In genomic region chr5:118737548-118737947, GRCm38 (mm10) we compare ENCODE assay signal across 10 mouse cellular contexts.
DNase-seq lines count a peak whose midpoint lies in the region; ATAC-seq and TF ChIP-seq lines count a peak whose summit lies in the region.
"Had no signal": no experiment of that assay in that cellular context is flagged by ENCODE, and none has a peak within 500 bp of the region (broad histone marks: within the 10 kb centered on the region; RNA-seq: fewer than 3 reads in every experiment).

No protein-coding gene starts in this region.

- TF ChIP-seq CTCF in embryonic fibroblast, embryonic 13.5 days (IDR thresholded peaks at IDR 0.05; ENCODE audit: borderline replicate concordance, insufficient read depth, low read length), result peak; percentile 40; the same call in 1 of the 2 replicates
- TF ChIP-seq CTCF in intestine, postnatal 0 days (IDR thresholded peaks at IDR 0.05; ENCODE audit: low read depth), result peak; percentile 91

- H3K4me1 ChIP-seq in embryonic fibroblast, embryonic 13.5 days (ENCODE audit: control insufficient read depth, insufficient read depth, low read length), result peaks cover 2% of the 10 kb centered on the region; the same call in 1 of the 2 replicates
- no peaks in the 10 kb centered on the region for H3K4me1 ChIP-seq in intestine, postnatal 0 days (replicated peaks; ENCODE audit: control insufficient read depth, insufficient read depth, low read length)
- H3K4me1 ChIP-seq: embryonic facial prominence, embryonic 13.5 days; midbrain, embryonic 12.5 days had no signal

- no peaks in the 10 kb centered on the region for H3K9me3 ChIP-seq in intestine, postnatal 0 days (ENCODE audit: control insufficient read depth)

- peak; percentile 62 for DNase-seq in heart, adult 8-10 months (ENCODE audit: low spot score)
- DNase-seq in heart, adult 11 months, result no peak
- DNase-seq in B cell, adult 2 months, result peak; percentile 75 to 79
- DNase-seq in adipocyte (ENCODE audit: low spot score), result peak; percentile 81
- peak; percentile 67 for DNase-seq in lung, postnatal 25 days (ENCODE audit: low spot score)
- peak; percentile 37 to 78 for DNase-seq in spleen, postnatal 4 days (ENCODE audit: low spot score in 2 of 2)

- H3K4me2 ChIP-seq in intestine, postnatal 0 days (replicated peaks; ENCODE audit: low read depth), result no peak overlapping the region
- H3K4me2 ChIP-seq: embryonic facial prominence, embryonic 13.5 days; midbrain, embryonic 12.5 days had no signal

- no peaks in the 10 kb centered on the region for H3K27me3 ChIP-seq in intestine, postnatal 0 days (replicated peaks; ENCODE audit: control insufficient read depth, insufficient read depth, low read length)
- H3K27me3 ChIP-seq: embryonic facial prominence, embryonic 13.5 days; midbrain, embryonic 12.5 days had no signal

- ATAC-seq in intestine, postnatal 0 days, result peak; percentile 45

- WGBS in intestine, postnatal 0 days, result 24% methylated on average over 1 of the region's 1 CpGs

- no peak overlapping the region for H3K9ac ChIP-seq in intestine, postnatal 0 days (ENCODE audit: low read depth, low read length)
- H3K9ac ChIP-seq: embryonic facial prominence, embryonic 13.5 days; midbrain, embryonic 12.5 days had no signal

- peaks cover 69% of the 10 kb centered on the region for H3K36me3 ChIP-seq in intestine, postnatal 0 days (ENCODE audit: control insufficient read depth, insufficient read depth)

- TF ChIP-seq POLR2A in embryonic fibroblast, embryonic 13.5 days (IDR thresholded peaks at IDR 0.05; ENCODE audit: low read depth, low read length), result no peak

- no peak overlapping the region for H3K27ac ChIP-seq in embryonic fibroblast, embryonic 13.5 days (ENCODE audit: insufficient read depth, low read length)
- no peak overlapping the region for H3K27ac ChIP-seq in intestine, postnatal 0 days (ENCODE audit: low read depth, low read length)
- H3K27ac ChIP-seq: embryonic facial prominence, embryonic 13.5 days; midbrain, embryonic 12.5 days had no signal

- H3K4me3 ChIP-seq in embryonic fibroblast, embryonic 13.5 days (ENCODE audit: insufficient read depth, low read length), result no peak overlapping the region
- no peak overlapping the region for H3K4me3 ChIP-seq in intestine, postnatal 0 days (ENCODE audit: low read depth, low read length)
- H3K4me3 ChIP-seq: embryonic facial prominence, embryonic 13.5 days; midbrain, embryonic 12.5 days had no signal
